Mouse (Mus musculus) kidney, adult 10 weeks (tissue): ENCODE results near the gene Rsu1. TPM values are rescaled to one million over a fixed set of nuclear protein-coding genes. Genes with fewer than 3 reads are reported as not detected.

ENCODE experiments used
- polyA plus RNA-seq: library from polyadenylated mRNA; stranded (reverse); fragments of 350-450 nt; fragmentation: Illumina TruSeq; extraction: RNeasy Lipid Tissue Mini Kit (QIAGEN cat#74804); gene quantifications from one replicate; pipeline ENCODE4 v1.2.3, GENCODE M21; 2014; ENCODE audit warnings: low read depth, low replicate concordance

The Rsu1 gene
- 49.2 TPM for polyA plus RNA-seq

DNA sequence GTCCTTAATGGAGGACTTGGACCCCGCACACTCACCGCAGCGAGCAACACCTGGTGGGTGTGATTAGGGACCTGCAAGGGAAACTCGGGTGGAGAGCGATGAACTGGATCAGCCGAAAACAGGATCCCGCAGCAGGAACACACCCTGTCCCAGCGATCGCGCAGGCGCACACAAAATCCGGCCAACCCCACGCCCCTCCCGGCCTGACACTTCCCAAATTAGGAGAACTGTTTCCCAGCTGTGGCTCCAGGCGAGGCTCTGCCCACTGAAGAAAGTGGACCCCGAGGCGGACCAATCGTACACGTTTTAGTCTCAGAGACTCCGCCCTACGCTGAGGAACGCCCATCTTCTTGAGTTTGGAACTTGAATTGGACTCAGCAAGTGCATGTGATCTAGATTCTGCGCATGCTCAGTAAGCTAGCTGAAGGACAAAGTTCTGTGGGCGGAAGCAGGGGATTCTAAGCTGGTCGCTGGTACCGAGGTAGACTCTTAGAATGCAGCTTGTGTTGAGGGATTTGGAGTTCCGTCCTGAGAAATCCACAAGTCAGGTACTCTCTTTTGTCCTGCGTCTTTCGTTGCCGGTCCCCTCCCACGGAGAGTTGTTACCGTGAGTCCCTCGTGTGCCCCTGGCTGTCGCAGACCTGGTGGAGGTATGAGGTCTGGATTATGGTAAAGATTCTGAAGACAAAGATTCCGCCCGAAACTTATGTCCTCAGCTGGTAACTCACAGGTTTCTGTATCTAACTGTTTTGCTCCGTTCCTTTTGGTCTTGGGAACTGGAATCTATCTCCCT is at the start of gene Rsu1:
Rsu1 (minus strand) TSS at position 251 of the 793 bp plus-strand sequence.

Other genes with a start within 250 kb of the Rsu1 start
- 209 TPM for gene Cubn, start 220.4 kb upstream of the Rsu1 start, polyA plus RNA-seq